Mouse (Mus musculus): ENCODE measurements around the gene Ccr3.

DNA sequence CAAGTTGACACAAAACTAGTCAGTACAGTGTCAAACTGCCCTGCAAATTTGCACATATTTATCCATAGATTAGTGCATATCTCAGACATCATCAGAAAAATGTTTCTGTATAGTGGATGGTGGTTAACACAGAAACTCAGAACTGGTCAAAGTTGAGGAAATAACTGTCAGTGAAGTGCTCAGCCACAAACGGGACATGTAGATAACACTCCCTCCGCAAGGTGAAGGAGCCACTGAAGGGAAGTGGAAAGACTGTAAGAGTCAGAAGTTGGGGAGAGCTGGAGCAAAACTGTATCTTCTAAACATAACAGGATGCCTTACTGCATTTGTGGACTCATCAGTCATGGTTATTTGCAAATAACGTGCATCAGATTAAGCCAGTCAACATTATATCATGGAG lies 24.1 kb upstream of the Ccr3 start:
- TF ChIP-seq CTCF (IDR thresholded peaks at IDR 0.05; ENCODE audit: borderline replicate concordance, control insufficient read depth, extremely low read depth, insufficient read depth, low read length, poor library complexity), result no peak
- TF ChIP-seq POLR2A (IDR thresholded peaks at IDR 0.05; ENCODE audit: control insufficient read depth, extremely low read depth, insufficient read depth, low read length, poor library complexity), result no peak
